Mouse (Mus musculus): ENCODE measurements at regions not wholly inside any gene's neighbourhood (a gene's known extent, or its start where the extent isn't known, plus 50 kb on each side); places are given as distances from the start of the nearest gene placed in this dataset.

- TF ChIP-seq EP300 (IDR thresholded peaks at IDR 0.05; ENCODE audit: low read depth) (no peak), CTCF (IDR thresholded peaks at IDR 0.05; ENCODE audit: low read depth) (no peak)
These were observed 166.3 kb downstream of the Rnd3 start for GRCm38 (mm10) chr2:50982571-50982970.

Measured in liver, postnatal 0 days (tissue).